Mouse (Mus musculus) cerebellum, adult 9-10 months (tissue): Measurements from ENCODE around the gene Ncoa1.
A peak's percentile ranks its signal among the peaks of the same experiment; 100 is the strongest.

Experiments
- DNase-seq: peaks from one replicate; pipeline ENCODE4 v3.0.0; 2022

The Ncoa1 gene

DNA sequence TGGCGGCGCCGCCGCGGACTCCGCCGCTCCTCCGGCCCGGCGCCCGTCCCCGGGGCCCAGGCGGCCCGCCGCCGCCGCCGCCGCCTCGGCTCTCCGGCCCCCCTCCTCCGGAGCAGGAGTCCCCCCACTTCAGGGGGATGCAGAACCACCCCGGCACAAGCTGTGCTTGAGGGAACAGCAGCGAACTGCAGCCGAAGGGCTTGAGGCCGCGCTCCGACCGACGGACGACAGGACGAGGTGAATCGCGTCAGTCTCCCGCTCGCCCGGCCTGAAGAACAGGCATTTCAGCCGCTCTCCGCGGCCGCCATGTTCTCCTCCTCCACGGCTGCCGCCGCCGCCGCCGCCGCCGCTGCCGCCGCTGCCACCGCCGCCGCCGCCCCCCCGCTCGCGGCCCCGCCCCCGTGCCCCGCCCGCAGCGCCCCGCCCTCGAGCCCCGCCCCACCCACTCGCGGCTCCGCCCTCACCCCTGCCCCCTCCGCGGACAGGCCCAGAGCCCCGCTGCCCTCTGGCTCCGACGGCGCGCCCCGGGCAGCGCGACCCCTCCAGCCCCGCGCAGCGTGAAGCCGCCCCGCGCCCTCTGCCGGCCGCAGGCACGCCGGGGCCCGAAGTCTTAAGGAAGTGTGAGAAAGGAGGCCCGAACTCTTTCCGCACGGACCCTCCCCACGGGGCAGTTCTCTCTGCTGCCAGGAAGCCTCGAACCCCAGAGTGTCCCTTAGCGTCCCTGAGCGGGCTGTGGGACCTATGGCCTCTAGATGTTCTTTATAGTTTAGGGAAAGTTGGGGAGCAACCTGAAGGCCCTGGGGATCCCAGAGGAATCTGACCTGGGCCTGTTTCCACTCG lies at the start of gene Ncoa1:
TSS of gene Ncoa1 (minus strand) at position 351 of the 840 bp plus-strand sequence.
- DNase-seq: peak; percentile 70

DNA sequence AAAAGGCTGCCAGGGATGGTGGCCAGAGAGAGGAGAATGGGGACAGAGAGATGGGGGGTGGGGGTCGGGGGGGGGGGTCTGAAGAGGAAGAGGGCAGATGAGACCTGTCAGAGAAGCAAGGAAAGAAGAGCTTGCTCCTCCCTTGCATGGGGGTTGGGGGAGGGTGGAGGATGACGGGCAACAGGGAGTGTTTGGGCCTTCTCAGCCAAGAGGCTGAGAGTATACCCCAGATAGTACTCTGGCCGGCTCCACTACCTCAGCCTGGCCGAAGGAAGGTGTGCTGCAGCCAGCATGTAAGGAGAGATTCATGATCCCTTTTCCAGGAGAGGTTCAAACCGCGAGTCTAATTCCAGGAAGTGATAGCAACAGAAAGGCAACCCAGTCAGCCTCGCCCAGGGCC lies 47.6 kb upstream of the Ncoa1 start:
- no peak for DNase-seq

DNA sequence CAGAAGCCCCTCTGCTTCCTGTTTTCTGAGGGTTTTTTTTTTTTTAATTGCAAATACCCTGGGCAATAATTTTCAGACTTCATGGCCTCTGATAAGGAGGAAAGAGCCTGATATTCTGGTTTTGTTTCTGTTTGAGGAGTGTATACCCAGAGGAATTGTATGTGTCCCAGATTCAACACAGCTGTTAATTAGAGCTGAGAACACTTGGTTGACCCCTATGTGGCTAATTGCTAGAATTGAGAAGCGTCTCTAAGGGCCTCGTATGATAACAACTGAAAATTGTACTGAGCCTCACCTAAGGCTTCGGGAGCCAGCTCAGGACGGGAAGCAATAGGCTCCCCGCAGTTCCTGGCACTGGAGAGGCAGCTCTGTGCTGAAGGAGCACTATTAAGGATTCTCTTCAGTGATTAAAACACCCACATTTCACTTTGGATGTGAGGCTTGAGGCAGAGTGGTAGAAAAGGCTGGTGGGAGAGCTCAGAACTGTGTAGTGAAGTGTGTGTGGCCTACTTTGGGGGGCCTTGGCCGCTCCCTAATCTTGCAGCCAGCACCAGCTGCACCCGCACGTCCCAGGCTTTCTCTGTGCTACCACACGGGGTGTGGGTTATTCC lies 46.8 kb upstream of the Ncoa1 start:
- peak; percentile 17 for DNase-seq

DNA sequence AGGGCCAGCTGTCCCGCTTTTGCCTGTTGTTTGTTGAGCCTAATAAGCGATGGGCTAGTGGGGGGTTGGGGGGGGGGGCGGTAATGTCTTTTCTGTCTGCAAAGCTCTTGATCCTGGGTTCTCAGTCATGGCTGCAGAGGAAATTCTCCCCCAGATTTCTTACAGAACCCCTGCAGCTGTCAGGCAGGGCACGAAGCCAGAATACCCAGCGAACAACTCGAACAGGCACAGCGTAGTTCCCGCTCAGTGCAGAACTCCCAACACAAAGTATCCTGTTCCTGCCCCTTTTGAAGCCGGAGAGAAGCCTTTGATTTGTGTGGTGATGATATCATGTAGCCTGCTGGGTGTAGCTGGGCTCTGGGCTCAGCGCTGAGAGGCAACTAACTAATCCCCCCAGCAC lies 46.2 kb upstream of the Ncoa1 start:
- peak; percentile 28 for DNase-seq

DNA sequence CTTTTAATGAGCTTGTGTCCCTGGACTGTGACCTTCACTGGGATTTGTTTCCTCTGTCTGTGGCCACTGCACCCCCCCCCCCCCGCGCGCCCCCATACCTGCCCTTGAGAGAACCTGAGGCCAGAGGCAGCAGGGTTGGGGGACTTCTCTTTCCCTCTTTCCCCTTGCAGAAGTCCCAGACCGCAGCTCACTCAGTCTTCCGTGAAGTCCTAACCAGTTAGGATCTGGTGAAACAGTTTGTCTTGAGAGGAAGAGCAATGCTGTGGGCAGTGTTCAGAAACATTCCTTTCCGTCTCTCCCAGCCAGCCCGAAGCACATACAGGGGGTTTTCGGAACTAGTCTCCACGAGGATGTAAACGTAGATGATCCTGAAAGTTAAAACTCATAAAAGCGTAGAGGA lies 42.0 kb upstream of the Ncoa1 start:
- no peak for DNase-seq

DNA sequence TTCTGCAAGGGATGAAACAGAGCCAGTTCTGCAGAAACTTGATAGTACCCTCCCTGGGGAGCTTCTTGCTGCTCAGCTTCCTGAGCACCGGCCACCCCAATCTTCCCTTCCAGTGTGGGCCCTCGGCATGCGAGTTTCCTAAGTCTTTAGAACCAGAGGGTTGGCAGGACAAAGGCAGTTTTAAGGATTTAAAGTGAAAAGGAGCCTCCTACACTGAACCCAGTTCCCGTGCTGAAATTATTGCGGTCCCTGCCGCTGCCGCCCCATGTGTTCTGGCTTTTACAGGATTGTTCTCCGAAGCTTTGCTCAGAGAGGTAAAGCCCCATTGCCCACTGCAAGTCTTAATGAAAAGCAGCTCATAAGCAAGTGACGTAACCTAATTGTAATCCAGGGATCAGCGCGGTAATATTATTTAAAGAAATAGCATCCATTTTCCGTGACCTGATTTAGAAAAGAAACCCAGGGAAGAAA lies 32.6 kb upstream of the Ncoa1 start:
- DNase-seq: no peak

DNA sequence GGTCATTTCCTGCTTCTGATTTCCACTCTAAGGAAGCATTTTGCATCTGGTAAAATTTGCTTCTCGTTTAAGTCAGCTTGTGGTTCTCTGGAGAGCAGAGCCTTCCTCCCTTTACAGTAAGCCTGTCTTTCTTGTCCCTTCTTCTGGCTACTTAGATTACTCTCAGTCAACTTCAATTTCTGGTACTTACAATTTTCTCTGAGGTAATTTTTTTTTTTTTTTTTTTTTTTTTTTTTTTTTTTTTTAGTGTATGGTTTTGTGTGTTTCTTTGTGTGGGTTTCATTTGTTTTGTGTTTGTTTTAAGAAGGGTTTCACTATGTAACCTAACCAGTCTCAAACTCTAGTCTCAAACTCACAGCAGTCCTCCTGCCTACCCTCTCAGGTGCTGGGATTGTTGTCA lies 31.2 kb upstream of the Ncoa1 start:
- DNase-seq: no peak

DNA sequence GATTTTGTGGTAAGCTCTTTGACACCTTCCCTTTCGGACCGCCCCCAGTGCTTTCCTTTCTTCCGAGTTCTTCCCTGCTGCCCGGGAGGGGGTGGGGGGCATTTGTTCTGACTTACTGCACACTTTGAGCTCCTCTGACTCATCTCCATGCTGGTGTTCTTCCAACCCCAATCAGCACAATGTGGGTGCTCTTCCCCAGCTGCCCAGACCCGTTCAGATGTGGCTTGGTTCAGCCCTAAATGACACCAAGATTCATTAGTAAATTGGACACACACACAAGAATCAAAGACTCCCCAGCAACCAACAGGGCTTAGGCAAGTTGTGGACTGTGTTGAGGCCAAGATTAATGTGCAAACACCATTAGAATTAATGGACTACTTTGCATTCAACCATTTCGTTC lies 30.5 kb upstream of the Ncoa1 start:
- peak; percentile 16 for DNase-seq

DNA sequence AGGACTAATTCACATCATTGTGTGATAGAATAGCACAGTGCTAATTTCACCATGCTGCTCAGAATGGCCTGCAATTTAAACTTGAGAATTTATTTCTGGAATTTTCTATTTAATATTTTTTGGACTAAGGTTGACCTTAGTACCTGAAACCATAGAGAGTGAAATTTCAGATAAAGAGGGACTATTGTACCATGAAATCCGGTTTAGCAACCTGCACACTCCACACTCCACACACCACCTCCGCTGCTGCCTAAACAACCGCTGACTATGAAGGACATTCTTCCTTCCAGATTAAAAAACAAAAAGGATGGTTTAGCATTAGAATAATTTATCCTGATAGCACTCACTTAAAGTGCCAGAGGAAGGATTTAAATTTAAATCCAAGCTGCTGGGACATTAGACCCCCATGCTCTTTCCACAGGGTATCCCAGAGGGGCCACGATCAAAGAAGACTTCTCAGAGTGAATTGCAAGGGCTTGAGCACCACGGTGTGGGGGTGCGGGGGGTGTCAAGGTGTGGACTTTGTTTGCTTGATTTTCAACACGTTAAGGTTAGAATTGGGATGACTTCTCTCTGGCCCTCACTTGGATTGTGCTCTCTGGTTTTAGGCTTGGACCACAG lies 29.9 kb upstream of the Ncoa1 start:
- no peak for DNase-seq

DNA sequence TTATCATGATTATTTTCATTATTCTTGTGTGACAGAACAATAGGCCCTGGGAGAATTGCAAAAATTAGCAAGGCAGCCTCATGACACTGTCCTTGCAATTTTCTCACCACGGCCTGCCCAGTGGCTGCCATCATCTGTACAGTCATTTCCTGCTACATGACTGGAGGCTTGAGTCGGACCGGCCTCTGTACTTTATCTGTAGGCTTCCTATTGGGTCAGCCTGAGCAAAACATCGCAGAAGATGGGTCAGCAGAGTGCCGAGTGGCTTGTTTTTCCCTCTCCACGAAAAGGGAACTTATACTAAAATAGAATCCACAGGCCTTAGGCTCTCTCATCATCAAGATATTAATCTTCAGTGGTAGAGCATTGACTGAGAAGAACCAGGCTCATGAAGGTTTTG lies 28.3 kb upstream of the Ncoa1 start:
- no peak for DNase-seq

DNA sequence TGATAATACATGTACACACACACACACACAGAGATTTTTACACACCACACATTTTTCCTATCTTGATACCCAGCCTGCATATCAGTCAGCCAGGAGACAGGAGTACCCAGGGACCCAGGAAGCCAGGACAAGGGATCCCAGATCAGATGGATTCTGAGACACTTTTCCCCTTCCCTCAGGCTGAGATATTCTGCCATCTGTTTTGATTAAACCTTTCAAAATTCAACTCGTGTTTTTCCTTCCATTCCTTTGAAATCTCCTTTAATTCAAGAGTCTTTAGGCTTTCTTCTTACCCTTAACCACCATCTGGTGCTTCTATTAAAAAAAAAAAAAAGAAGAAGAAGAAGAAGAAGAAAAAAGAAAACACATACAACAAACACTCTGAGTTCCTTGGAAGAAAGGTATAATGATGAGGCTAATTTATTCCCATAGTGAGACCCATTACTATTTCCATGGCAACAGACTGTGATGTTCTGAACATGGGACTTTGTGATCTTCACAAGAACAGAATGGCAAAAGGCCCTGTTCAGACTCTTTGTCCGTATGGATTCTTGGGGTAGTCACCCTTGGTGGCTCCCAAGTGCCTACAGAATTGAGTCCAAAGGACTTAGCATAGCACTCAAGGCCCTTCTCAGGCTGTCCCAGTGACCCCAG lies 26.8 kb upstream of the Ncoa1 start:
- no peak for DNase-seq

DNA sequence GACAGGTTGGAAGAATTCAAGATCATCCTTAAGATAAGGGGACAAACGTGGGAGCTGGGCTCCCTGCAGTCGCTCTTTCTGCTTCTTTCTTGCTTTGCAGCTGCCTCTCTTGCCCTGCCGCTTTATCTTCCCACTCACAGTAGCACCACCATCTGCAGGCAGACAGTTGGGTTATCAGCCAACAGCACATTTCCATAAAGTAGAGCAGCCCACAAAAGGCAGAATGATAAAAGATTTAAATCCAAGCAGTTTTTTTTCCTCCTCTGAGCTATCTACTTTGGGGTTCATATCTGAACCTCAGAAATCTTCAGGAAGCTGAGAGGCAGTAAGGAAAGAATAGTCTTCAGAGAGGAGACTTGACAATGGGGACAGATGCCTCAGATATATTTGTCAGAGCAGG lies 24.9 kb upstream of the Ncoa1 start:
- no peak for DNase-seq

DNA sequence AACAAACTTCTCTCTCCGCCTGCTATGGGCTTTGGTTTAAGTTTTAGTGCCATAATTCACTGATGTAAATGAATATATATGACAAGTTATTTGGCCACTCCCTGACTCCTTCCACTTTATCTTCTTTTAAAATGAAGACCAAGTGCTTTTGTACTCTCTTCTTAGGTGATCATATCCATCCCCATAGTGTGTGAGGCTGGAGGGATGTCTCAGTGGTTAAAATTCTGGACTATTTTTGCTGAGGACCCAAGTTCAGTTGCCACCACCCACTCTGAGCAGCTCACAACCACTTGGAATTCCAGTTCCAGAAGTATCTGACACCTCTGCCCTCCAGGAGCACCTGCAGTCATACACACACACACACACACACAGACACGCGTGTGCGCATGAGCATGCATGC lies 23.5 kb upstream of the Ncoa1 start:
- no peak for DNase-seq

DNA sequence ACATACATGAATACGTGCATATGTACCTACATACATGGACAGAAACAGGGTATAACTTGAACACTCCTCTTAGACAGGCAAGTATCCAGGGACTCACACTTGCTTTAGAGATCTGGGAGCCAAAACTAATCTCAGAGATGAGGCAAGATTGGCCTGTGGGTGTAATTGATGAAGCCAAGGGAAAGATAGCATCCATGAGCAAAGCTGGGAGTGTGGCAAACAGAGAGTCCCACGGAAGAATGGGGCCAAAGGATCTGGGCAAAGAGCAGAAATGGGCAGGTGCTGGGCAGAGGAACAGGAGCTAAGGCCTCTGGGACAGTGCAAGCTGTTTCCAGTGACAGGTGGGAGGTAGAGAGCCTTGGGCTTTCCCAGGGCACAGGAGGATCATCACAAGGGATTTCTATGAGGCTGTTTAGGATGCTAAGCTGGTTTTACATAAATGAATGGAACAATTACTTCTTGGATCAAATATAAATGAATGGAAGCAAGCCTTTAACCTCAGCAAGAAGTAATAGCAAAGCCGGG lies 22.7 kb upstream of the Ncoa1 start:
- no peak for DNase-seq

DNA sequence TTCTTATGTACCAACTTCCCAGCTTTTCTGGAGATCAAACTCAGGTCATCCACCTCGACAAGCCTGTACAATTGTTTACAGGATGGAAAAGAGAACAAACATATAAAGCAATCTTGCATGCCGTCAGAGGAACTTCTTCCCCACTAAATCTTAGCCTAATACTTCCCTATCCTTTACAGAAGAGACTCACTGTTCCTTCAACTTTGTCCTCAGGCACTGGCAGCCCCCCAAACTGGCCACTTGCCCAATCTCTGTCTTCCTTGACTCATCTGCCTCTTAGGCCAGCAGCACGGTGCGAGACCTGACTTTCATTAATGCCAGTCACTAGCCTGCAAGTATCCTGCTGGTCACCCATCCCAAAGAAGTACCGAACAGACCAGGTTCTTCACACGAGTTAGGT lies 11.4 kb upstream of the Ncoa1 start:
- no peak for DNase-seq

DNA sequence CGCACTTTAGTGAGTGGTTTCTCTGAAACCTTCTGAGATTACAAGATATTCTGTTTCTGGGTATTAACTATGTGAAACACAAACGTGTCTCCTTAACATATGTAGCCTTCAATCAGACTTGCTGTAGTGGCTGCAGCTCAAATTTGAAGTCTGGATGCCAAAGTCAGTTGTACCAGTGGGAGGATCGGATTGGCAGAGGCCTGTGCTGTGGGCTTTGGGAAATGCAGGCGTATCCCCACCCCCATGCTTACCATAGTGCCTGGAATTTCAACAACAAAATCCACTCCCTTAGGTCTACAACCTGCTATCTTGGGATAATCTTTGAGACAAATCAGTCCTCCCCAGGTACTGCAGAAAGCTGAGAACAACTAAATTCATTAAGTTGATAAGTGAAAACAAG lies 6.4 kb upstream of the Ncoa1 start:
- no peak for DNase-seq

DNA sequence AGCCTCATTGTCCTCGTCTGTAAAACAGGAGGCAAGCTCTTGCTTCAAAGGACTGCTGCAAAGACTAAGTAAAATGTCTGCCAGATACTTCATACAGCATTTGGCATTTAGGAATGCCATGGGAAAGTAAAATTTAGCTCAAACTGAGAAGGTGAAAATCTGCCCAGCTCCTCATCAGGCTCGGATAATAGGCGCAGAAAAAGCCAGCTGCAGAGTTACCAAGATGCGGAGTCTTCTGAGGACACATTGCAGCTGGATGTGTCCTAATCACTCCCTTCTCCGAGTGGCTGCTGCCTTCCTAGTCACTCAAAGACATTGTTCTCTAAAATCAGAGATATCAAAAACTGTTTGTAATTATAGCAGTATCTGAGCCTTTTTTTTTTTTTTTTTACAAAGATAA lies 4.7 kb upstream of the Ncoa1 start:
- DNase-seq: no peak

DNA sequence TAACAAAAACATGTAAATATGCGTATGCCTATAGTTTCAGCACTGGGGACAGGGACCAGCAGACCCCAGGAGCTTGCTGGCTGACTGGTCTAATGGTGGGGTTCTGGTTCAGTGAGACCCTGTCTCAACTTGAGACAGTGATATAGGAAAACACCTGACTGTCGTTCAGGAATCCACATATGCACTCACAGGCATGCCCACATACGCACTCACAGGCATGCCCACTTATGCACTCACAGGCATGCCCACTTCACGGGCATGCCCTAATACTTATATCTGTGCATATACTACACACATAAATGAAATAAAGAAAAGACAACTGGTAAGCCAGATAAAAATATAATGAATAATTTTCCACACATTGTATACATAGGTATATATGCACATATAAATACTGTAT lies 3.3 kb upstream of the Ncoa1 start:
- DNase-seq: no peak

DNA sequence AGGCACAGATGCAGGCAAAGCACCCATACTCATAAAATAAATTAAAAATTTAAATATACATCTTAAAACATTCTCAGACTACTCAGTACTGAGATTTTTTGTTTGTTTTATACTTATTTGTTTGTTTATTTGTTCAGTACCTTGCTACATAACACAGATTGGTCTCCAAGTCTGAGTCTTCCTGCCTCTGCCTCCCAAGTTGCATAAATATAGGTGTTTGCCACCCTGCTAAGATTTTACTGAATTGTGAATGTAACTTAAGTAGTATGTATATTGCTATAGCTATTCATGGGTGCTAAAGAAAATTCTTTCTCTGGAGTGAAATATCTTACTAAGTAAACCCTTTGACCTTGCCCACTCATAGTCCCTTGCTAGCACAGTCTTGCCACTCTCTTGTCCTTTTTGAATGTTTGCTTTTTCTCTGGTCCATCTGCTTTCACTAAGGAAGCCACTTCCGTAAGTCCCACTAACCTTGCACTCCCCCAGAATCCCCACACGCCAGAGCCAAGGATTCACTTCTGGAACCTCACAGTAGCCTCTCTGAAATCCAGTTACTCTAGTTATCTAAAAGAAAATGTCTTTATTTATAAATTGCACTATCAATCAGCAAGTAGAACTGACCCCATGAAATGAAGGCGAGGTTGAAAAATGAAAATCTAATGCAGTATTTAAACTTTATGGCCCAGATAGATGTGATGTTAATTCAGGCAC lies 2.3 kb upstream of the Ncoa1 start:
- DNase-seq: no peak

DNA sequence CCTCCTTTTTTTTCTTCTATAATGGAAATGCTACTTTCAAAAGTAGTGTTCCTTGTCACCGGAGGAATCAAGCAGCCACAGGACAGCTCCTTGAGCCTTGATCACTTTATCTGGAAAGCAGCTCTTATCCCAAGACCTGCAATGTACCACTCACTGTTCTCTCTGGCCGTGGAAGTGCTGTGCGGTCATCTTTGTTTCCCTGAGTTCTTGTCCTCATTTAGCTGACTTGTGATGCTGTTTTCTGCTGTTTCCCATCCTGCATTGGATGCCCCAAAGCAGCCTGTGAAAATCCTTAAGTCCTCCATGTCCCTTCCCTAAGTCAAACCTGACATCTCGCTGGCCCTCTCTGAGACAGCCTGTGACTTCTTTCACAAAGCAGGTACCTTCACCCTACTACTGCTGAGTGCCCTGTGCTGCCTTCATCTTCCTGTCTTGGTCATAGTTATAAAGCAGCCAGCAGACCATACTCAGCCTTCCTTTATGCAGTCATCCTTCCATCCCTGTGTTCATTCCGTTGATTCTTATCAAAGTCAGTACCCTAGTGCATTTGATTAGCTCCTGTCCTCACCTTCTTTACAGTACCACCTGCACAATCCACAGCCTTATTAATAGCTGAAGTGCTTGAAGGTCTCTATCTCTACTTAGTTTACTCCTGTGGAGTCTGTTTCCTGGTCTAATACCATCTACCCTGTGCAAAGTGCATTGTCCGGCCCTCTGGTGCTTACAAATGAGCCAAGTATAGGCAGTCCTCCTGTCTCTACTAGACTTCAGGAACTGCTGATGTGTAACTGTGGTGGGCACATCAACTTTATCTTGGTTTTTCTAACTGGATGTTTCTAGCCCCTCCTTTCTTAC lies 1.2 kb upstream of the Ncoa1 start:
- DNase-seq: no peak

DNA sequence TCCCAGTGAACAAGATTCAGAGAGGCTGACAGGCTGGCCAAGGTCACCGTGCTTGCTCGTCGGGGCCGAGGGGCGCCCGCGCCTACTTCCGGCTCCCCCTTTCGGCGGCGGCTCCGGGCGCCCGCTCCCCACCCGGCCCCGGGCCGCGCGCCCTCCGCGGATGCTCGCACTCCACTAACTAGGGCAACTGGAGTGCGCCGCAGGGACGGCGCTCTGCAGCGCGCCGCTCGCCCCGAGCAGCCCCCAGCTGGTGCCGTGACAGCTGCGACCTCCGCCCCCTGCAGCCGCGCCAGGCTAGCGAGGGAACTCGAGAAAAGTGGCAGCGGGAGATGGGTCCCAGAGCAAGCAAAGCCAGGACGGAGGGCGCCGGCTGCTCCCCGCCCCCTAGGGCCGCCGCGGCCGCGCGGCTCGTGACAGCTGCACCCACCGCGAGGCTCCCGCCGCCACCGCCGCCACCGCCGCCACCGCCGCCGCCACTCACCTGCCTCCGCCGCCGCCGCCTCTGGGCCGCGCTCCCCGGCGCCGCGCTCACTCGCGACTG lies 621 bp downstream of the Ncoa1 start:
- DNase-seq: peak; percentile 52
